Mouse (Mus musculus): Measurements from ENCODE around the gene Cnksr3. TPM values are rescaled to one million over a fixed set of nuclear protein-coding genes. Genes with fewer than 3 reads are reported as not detected.

Gene Cnksr3
- polyA plus RNA-seq, 1 experiment from 2014 or later = 12.7 TPM

GRCm38 (mm10) chr10:7209691-7210455 is 2.2 kb downstream of the Cnksr3 start:
- H3K36me3 ChIP-seq = no peaks in the 10 kb centered on the region
- no peaks in the 10 kb centered on the region for H3K9me3 ChIP-seq
- no peak overlapping the region for H3K27ac ChIP-seq
- H3K4me3 ChIP-seq = peak overlapping the region; percentile 70
- H3K4me2 ChIP-seq (replicated peaks) = peak overlapping the region; percentile 79
- ATAC-seq (ENCODE audit: insufficient number of reproducible peaks, insufficient read depth, low FRiP score, low TSS enrichment) = no peak
- 68% methylated on average over 5 of the region's 5 CpGs for WGBS
- no peaks in the 10 kb centered on the region for H3K27me3 ChIP-seq
- peaks cover 32% of the 10 kb centered on the region for H3K4me1 ChIP-seq
- H3K9ac ChIP-seq = no peak overlapping the region

- 67% methylated on average over 10 of the region's 10 CpGs for WGBS
- H3K27ac ChIP-seq = no peak overlapping the region
- peaks cover 31% of the 10 kb centered on the region for H3K4me1 ChIP-seq
- H3K4me3 ChIP-seq = no peak overlapping the region
- no peaks in the 10 kb centered on the region for H3K36me3 ChIP-seq
- H3K4me2 ChIP-seq (replicated peaks) = peak overlapping the region; percentile 79; the same call in 1 of the 2 replicates
- no peak for ATAC-seq (ENCODE audit: insufficient number of reproducible peaks, insufficient read depth, low FRiP score, low TSS enrichment)
- no peaks in the 10 kb centered on the region for H3K27me3 ChIP-seq
- no peak overlapping the region for H3K9ac ChIP-seq
- no peaks in the 10 kb centered on the region for H3K9me3 ChIP-seq
These were observed 3.1 kb downstream of the Cnksr3 start for GRCm38 (mm10) chr10:7208859-7209441.

GRCm38 (mm10) chr10:7207301-7207700 is 4.7 kb downstream of the Cnksr3 start:
- H3K4me2 ChIP-seq (replicated peaks) = no peak overlapping the region
- no peaks in the 10 kb centered on the region for H3K27me3 ChIP-seq
- no peak overlapping the region for H3K9ac ChIP-seq
- H3K36me3 ChIP-seq = no peaks in the 10 kb centered on the region
- H3K9me3 ChIP-seq = no peaks in the 10 kb centered on the region
- no peak overlapping the region for H3K27ac ChIP-seq
- peaks cover 18% of the 10 kb centered on the region for H3K4me1 ChIP-seq
- no peak for ATAC-seq (ENCODE audit: insufficient number of reproducible peaks, insufficient read depth, low FRiP score, low TSS enrichment)
- 73% methylated on average over 11 of the region's 11 CpGs for WGBS
- H3K4me3 ChIP-seq = no peak overlapping the region

- no peak for ATAC-seq (ENCODE audit: insufficient number of reproducible peaks, insufficient read depth, low FRiP score, low TSS enrichment)
- Histone ChIP-seq H3K4me1 (peaks cover 18% of the 10 kb centered on the region), H3K9me3 (no peaks in the 10 kb centered on the region), H3K27me3 (no peaks in the 10 kb centered on the region), H3K4me3 (no peak overlapping the region), H3K9ac (no peak overlapping the region), H3K4me2 (replicated peaks) (no peak overlapping the region), H3K27ac (no peak overlapping the region), H3K36me3 (no peaks in the 10 kb centered on the region)
- WGBS = 91% methylated on average over 7 of the region's 7 CpGs
These were observed 5.5 kb downstream of the Cnksr3 start for GRCm38 (mm10) chr10:7206571-7206970.

GRCm38 (mm10) chr10:7205576-7205975 is 6.5 kb downstream of the Cnksr3 start:
- Histone ChIP-seq H3K4me2 (replicated peaks) (no peak overlapping the region), H3K36me3 (no peaks in the 10 kb centered on the region), H3K9me3 (no peaks in the 10 kb centered on the region), H3K27ac (no peak overlapping the region), H3K9ac (no peak overlapping the region), H3K27me3 (no peaks in the 10 kb centered on the region), H3K4me1 (peaks cover 17% of the 10 kb centered on the region), H3K4me3 (no peak overlapping the region)
- ATAC-seq (ENCODE audit: insufficient number of reproducible peaks, insufficient read depth, low FRiP score, low TSS enrichment) = no peak
- WGBS = 76% methylated on average over 3 of the region's 3 CpGs

GRCm38 (mm10) chr10:7204953-7205352 is 7.1 kb downstream of the Cnksr3 start:
- H3K4me1 ChIP-seq = peaks cover 11% of the 10 kb centered on the region
- no peak overlapping the region for H3K27ac ChIP-seq
- H3K36me3 ChIP-seq = no peaks in the 10 kb centered on the region
- no peak overlapping the region for H3K9ac ChIP-seq
- H3K4me2 ChIP-seq (replicated peaks) = no peak overlapping the region
- ATAC-seq (ENCODE audit: insufficient number of reproducible peaks, insufficient read depth, low FRiP score, low TSS enrichment) = no peak
- no peak overlapping the region for H3K4me3 ChIP-seq
- no peaks in the 10 kb centered on the region for H3K27me3 ChIP-seq
- WGBS = 74% methylated on average over 3 of the region's 3 CpGs
- H3K9me3 ChIP-seq = no peaks in the 10 kb centered on the region

- no peak overlapping the region for H3K4me2 ChIP-seq (replicated peaks)
- no peaks in the 10 kb centered on the region for H3K4me1 ChIP-seq
- no peak overlapping the region for H3K27ac ChIP-seq
- ATAC-seq (ENCODE audit: insufficient number of reproducible peaks, insufficient read depth, low FRiP score, low TSS enrichment) = no peak
- H3K9me3 ChIP-seq = no peaks in the 10 kb centered on the region
- H3K9ac ChIP-seq = no peak overlapping the region
- WGBS = 88% methylated on average over 9 of the region's 9 CpGs
- no peaks in the 10 kb centered on the region for H3K36me3 ChIP-seq
- H3K27me3 ChIP-seq = no peaks in the 10 kb centered on the region
- no peak overlapping the region for H3K4me3 ChIP-seq
These were observed 9.5 kb downstream of the Cnksr3 start for GRCm38 (mm10) chr10:7202576-7202975.

GRCm38 (mm10) chr10:7200665-7201064 is 11.4 kb downstream of the Cnksr3 start:
- Histone ChIP-seq H3K9me3 (no peaks in the 10 kb centered on the region), H3K27ac (0 out of 2 replicates have a peak overlapping the region, but pooled peaks have one; percentile 9), H3K4me1 (0 out of 2 replicates have a peak, but pooled peaks cover 7% of the 10 kb centered on the region), H3K9ac (no peak overlapping the region), H3K36me3 (no peaks in the 10 kb centered on the region), H3K27me3 (no peaks in the 10 kb centered on the region), H3K4me3 (no peak overlapping the region), H3K4me2 (replicated peaks) (no peak overlapping the region)
- WGBS = 80% methylated on average over 7 of the region's 7 CpGs
- no peak for ATAC-seq (ENCODE audit: insufficient number of reproducible peaks, insufficient read depth, low FRiP score, low TSS enrichment)

GRCm38 (mm10) chr10:7198201-7198600 is 13.8 kb downstream of the Cnksr3 start:
- H3K4me3 ChIP-seq = no peak overlapping the region
- no peak overlapping the region for H3K4me2 ChIP-seq (replicated peaks)
- H3K27ac ChIP-seq = no peak overlapping the region
- ATAC-seq (ENCODE audit: insufficient number of reproducible peaks, insufficient read depth, low FRiP score, low TSS enrichment) = no peak
- H3K27me3 ChIP-seq = no peaks in the 10 kb centered on the region
- H3K9ac ChIP-seq = no peak overlapping the region
- H3K4me1 ChIP-seq = 0 out of 2 replicates have a peak, but pooled peaks cover 7% of the 10 kb centered on the region
- H3K36me3 ChIP-seq = no peaks in the 10 kb centered on the region
- H3K9me3 ChIP-seq = no peaks in the 10 kb centered on the region

- 83% methylated on average over 6 of the region's 6 CpGs for WGBS
- H3K9me3 ChIP-seq = no peaks in the 10 kb centered on the region
These were observed 14.3 kb downstream of the Cnksr3 start for GRCm38 (mm10) chr10:7197733-7198132.

GRCm38 (mm10) chr10:7196668-7197400 is 15.2 kb downstream of the Cnksr3 start:
- Histone ChIP-seq H3K9me3 (no peaks in the 10 kb centered on the region), H3K4me2 (replicated peaks) (no peak overlapping the region), H3K4me1 (0 out of 2 replicates have a peak, but pooled peaks cover 7% of the 10 kb centered on the region), H3K4me3 (no peak overlapping the region), H3K36me3 (no peaks in the 10 kb centered on the region), H3K27me3 (no peaks in the 10 kb centered on the region), H3K27ac (no peak overlapping the region), H3K9ac (no peak overlapping the region)
- no peak for ATAC-seq (ENCODE audit: insufficient number of reproducible peaks, insufficient read depth, low FRiP score, low TSS enrichment)
- 82% methylated on average over 8 of the region's 8 CpGs for WGBS

More at GRCm38 (mm10) chr10:7197733-7198132, 14.3 kb downstream of the Cnksr3 start:
- no peak overlapping the region for H3K9ac ChIP-seq
- no peak overlapping the region for H3K4me3 ChIP-seq
- ATAC-seq (ENCODE audit: insufficient number of reproducible peaks, insufficient read depth, low FRiP score, low TSS enrichment) = no peak
- H3K27ac ChIP-seq = no peak overlapping the region
- no peaks in the 10 kb centered on the region for H3K27me3 ChIP-seq
- no peaks in the 10 kb centered on the region for H3K36me3 ChIP-seq
- no peak overlapping the region for H3K4me2 ChIP-seq (replicated peaks)
- H3K4me1 ChIP-seq = 0 out of 2 replicates have a peak, but pooled peaks cover 7% of the 10 kb centered on the region

Data from embryonic facial prominence, embryonic 12.5 days (tissue).